ENCODE assay signal across 9 mouse cellular contexts in the genomic region with DNA sequence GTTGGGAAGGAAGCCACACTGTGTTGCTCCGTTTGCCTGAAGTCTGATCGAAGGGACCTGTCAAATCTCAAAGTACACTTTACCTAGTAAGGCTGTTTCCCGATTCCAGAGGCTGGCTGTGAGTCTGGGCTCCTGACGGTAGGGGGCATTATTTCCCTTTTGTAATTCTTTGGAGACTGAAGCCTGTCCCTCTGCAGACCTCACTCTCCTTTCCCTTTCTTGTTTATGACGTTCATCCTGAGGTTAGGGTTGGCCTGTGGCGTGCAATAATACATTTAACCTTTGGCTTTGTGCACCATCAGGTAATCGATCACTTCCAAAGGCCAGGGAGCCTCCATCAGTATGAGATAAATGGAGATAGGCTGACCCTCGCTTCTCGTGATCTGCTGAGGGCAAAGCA. TPM values are rescaled to one million over a fixed set of nuclear protein-coding genes. Genes with fewer than 3 reads are reported as not detected.
DNase-seq lines count a peak whose midpoint lies in the region; ATAC-seq and TF ChIP-seq lines count a peak whose summit lies in the region.
"Had no signal": no experiment of that assay in that cellular context is flagged by ENCODE, and none has a peak within 500 bp of the region (broad histone marks: within the 10 kb centered on the region; RNA-seq: fewer than 3 reads in every experiment).

No protein-coding gene starts in this region.

- no peak for TF ChIP-seq POLR2A in heart, adult 2 months (IDR thresholded peaks at IDR 0.05; ENCODE audit: insufficient read depth, low read depth, low read length)
- TF ChIP-seq POLR2A in brain, embryonic 14.5 days (IDR thresholded peaks at IDR 0.05; ENCODE audit: borderline replicate concordance, extremely low read depth, insufficient read depth, insufficient read length, poor library complexity, severe bottlenecking), result no peak
- no peak for TF ChIP-seq POLR2A in small intestine, adult 2 months (IDR thresholded peaks at IDR 0.05; ENCODE audit: low read depth, low read length)

- no peak for TF ChIP-seq EP300 in heart, adult 2 months (IDR thresholded peaks at IDR 0.05; ENCODE audit: insufficient read depth, low read depth, low read length)

- ATAC-seq in heart, embryonic 11.5 days (replicated peaks; ENCODE audit: insufficient number of reproducible peaks, low FRiP score, low TSS enrichment), result no peak
- peak; percentile 56; the same call in 1 of the 2 replicates for ATAC-seq in forebrain, embryonic 11.5 days (replicated peaks; ENCODE audit: low FRiP score)
- peak; percentile 65; the same call in 1 of the 2 replicates for ATAC-seq in hindbrain, embryonic 15.5 days (ENCODE audit: low FRiP score, low read depth)

- peak; percentile 90 for TF ChIP-seq CTCF in heart, adult 2 months (IDR thresholded peaks at IDR 0.05)
- TF ChIP-seq CTCF in brain, embryonic 14.5 days (IDR thresholded peaks at IDR 0.05; ENCODE audit: borderline replicate concordance, extremely low read depth, insufficient read depth, insufficient read length), result peak; percentile 85
- TF ChIP-seq CTCF in small intestine, adult 2 months (IDR thresholded peaks at IDR 0.05; ENCODE audit: extremely low read depth, insufficient read length, insufficient replicate concordance, low read depth, low read length), result peak; percentile 74; the same call in 1 of the 2 replicates

- H3K27me3 ChIP-seq in heart, adult 2 months (ENCODE audit: control insufficient read depth, insufficient read depth, low read length), result no peaks in the 10 kb centered on the region
- H3K27me3 ChIP-seq in heart, embryonic 11.5 days (ENCODE audit: control insufficient read depth, insufficient read depth, low read length), result no peaks in the 10 kb centered on the region
- H3K27me3 ChIP-seq in forebrain, embryonic 11.5 days (ENCODE audit: control insufficient read depth, insufficient read depth, low read length), result no peaks in the 10 kb centered on the region
- H3K27me3 ChIP-seq in hindbrain, embryonic 15.5 days, result no peaks in the 10 kb centered on the region
- H3K27me3 ChIP-seq in small intestine, adult 2 months (ENCODE audit: control insufficient read depth, insufficient read depth, low read length), result no peaks in the 10 kb centered on the region
- H3K27me3 ChIP-seq: limb, embryonic 15.5 days had no signal

- no peaks in the 10 kb centered on the region for H3K4me1 ChIP-seq in heart, adult 2 months (ENCODE audit: control insufficient read depth, insufficient read depth, low read length)
- H3K4me1 ChIP-seq in heart, embryonic 11.5 days (ENCODE audit: control insufficient read depth, insufficient read depth, low read length), result no peaks in the 10 kb centered on the region
- no peaks in the 10 kb centered on the region for H3K4me1 ChIP-seq in forebrain, embryonic 11.5 days (replicated peaks; ENCODE audit: control insufficient read depth, insufficient read depth, low read length)
- H3K4me1 ChIP-seq in hindbrain, embryonic 15.5 days (replicated peaks), result no peaks in the 10 kb centered on the region
- H3K4me1 ChIP-seq in small intestine, adult 2 months (ENCODE audit: control insufficient read depth, insufficient read depth, insufficient read length, low read length), result peaks cover 2% of the 10 kb centered on the region; the same call in 1 of the 2 replicates
- H3K4me1 ChIP-seq: limb, embryonic 15.5 days had no signal

- WGBS in heart, adult 2 months, result 23% methylated on average over 9 of the region's 9 CpGs
- WGBS in heart, embryonic 11.5 days (ENCODE audit: insufficient replicate concordance), result 25% methylated on average over 9 of the region's 9 CpGs
- WGBS in forebrain, embryonic 11.5 days, result 20% methylated on average over 9 of the region's 9 CpGs
- 20% methylated on average over 9 of the region's 9 CpGs for WGBS in hindbrain, embryonic 15.5 days
- WGBS in small intestine, adult 2 months, result 8% methylated on average over 9 of the region's 9 CpGs

- H3K4me3 ChIP-seq in heart, adult 2 months, result no peak overlapping the region
- no peak overlapping the region for H3K4me3 ChIP-seq in heart, embryonic 11.5 days (ENCODE audit: low read depth, low read length)
- no peak overlapping the region for H3K4me3 ChIP-seq in forebrain, embryonic 11.5 days (ENCODE audit: low read depth, low read length)
- H3K4me3 ChIP-seq in hindbrain, embryonic 15.5 days, result no peak overlapping the region
- H3K4me3 ChIP-seq in small intestine, adult 2 months (ENCODE audit: low read depth, low read length), result no peak overlapping the region
- H3K4me3 ChIP-seq: limb, embryonic 15.5 days had no signal

- H3K9ac ChIP-seq in heart, adult 2 months (ENCODE audit: low read depth, low read length), result no peak overlapping the region
- H3K9ac ChIP-seq in heart, embryonic 11.5 days (ENCODE audit: low read depth, low read length), result no peak overlapping the region
- H3K9ac ChIP-seq in forebrain, embryonic 11.5 days (ENCODE audit: low read length), result no peak overlapping the region
- no peak overlapping the region for H3K9ac ChIP-seq in hindbrain, embryonic 15.5 days
- H3K9ac ChIP-seq: limb, embryonic 15.5 days had no signal

- no peaks in the 10 kb centered on the region for H3K79me2 ChIP-seq in heart, adult 2 months (replicated peaks; ENCODE audit: control insufficient read depth, insufficient read depth, low read length)

- intact Hi-C loops in heart, adult 2 months (cut with DNase I), result loop anchor here (1.0 to 10.0 kb wide), 2 partner anchors 281 to 602 kb away; no protein-coding TSS in a partner anchor

- H3K36me3 ChIP-seq in heart, adult 2 months (ENCODE audit: control insufficient read depth, insufficient read depth, low read length), result no peaks in the 10 kb centered on the region
- H3K36me3 ChIP-seq in heart, embryonic 11.5 days (ENCODE audit: control insufficient read depth, insufficient read depth, low read length), result no peaks in the 10 kb centered on the region
- no peaks in the 10 kb centered on the region for H3K36me3 ChIP-seq in forebrain, embryonic 11.5 days (ENCODE audit: control insufficient read depth, insufficient read depth, low read length)
- no peaks in the 10 kb centered on the region for H3K36me3 ChIP-seq in hindbrain, embryonic 15.5 days
- no peaks in the 10 kb centered on the region for H3K36me3 ChIP-seq in small intestine, adult 2 months (ENCODE audit: control insufficient read depth, insufficient read depth, low read length)
- H3K36me3 ChIP-seq: limb, embryonic 15.5 days had no signal

- no peak overlapping the region for H3K4me2 ChIP-seq in heart, embryonic 11.5 days
- H3K4me2 ChIP-seq in forebrain, embryonic 11.5 days (ENCODE audit: low read depth, low read length, severe bottlenecking), result no peak overlapping the region
- no peak overlapping the region for H3K4me2 ChIP-seq in hindbrain, embryonic 15.5 days
- H3K4me2 ChIP-seq: limb, embryonic 15.5 days had no signal

- no peaks in the 10 kb centered on the region for H3K9me3 ChIP-seq in heart, embryonic 11.5 days (replicated peaks; ENCODE audit: control insufficient read depth, low read length)
- H3K9me3 ChIP-seq in forebrain, embryonic 11.5 days (ENCODE audit: control insufficient read depth, low read length), result no peaks in the 10 kb centered on the region
- H3K9me3 ChIP-seq in hindbrain, embryonic 15.5 days, result no peaks in the 10 kb centered on the region
- H3K9me3 ChIP-seq: limb, embryonic 15.5 days had no signal

- H3K27ac ChIP-seq in heart, adult 2 months, result no peak overlapping the region
- H3K27ac ChIP-seq in heart, embryonic 11.5 days (ENCODE audit: low read depth, low read length), result no peak overlapping the region
- H3K27ac ChIP-seq in forebrain, embryonic 11.5 days (ENCODE audit: low read depth, low read length), result no peak overlapping the region
- no peak overlapping the region for H3K27ac ChIP-seq in hindbrain, embryonic 15.5 days (replicated peaks)
- H3K27ac ChIP-seq in small intestine, adult 2 months (ENCODE audit: insufficient read depth, low read depth, low read length), result peak overlapping the region; percentile 9; the same call in 1 of the 2 replicates
- H3K27ac ChIP-seq: limb, embryonic 15.5 days had no signal

- peak; percentile 11 to 43 for DNase-seq in heart, adult 2 months
- DNase-seq in brain, embryonic 14.5 days (ENCODE audit: low read depth), result peak; percentile 85
- DNase-seq in forebrain, embryonic 11.5 days (ENCODE audit: low spot score), result peak; percentile 80
- peak; percentile 25 for DNase-seq in left cerebral cortex, adult 11 months (ENCODE audit: low spot score)
- DNase-seq in mesoderm, embryonic 11.5 days (ENCODE audit: low read depth, low spot score), result peak; percentile 77

RNA-seq across cellular contexts. Expression of gene N4bp1, which starts 48.8 kb away (rescaled TPM):
- total RNA-seq in heart, adult 2 months (2021), result 10 to 100 TPM; 17.1 to 18.1 TPM
- 8.9 and 12.7 TPM in 2 replicates for polyA plus RNA-seq in heart, adult 2 months (2012; rRNA removed)
- polyA plus RNA-seq in heart, embryonic 11.5 days (2014; fragmentation: Nextera tagmentation; extraction: Ambion mirVana), result 7.2 and 9.6 TPM in 2 replicates
- 14.3 and 23.5 TPM in 2 replicates for polyA plus RNA-seq in brain, embryonic 14.5 days (2012; rRNA removed)
- 11.3 and 12.3 TPM in 2 replicates for polyA plus RNA-seq in forebrain, embryonic 11.5 days (2014; fragmentation: Nextera tagmentation; extraction: Ambion mirVana)
- polyA plus RNA-seq in hindbrain, embryonic 15.5 days (2015; fragmentation: Nextera tagmentation; extraction: Ambion mirVana), result 9.6 and 10.6 TPM in 2 replicates
- polyA plus RNA-seq in small intestine, adult 2 months (2012; rRNA removed), result 12.6 and 19.4 TPM in 2 replicates

Comparison
In these comparisons a context has a peak if more than half of its experiments do, and no peak if none do; other contexts are left out.
1. DNase-seq: peak in every context shown above with its lines; median percentile 85 in brain, embryonic 14.5 days; 80 in forebrain, embryonic 11.5 days; 77 in mesoderm, embryonic 11.5 days; 27 in heart, adult 2 months; 25 in left cerebral cortex, adult 11 months.